Mouse (Mus musculus) heart, embryonic 10.5 days (tissue): ENCODE results near the gene Fkbp14. TPM values are rescaled to one million over a fixed set of nuclear protein-coding genes. Genes with fewer than 3 reads are reported as not detected.

ENCODE experiments used
- DNase-seq: peaks from one replicate; pipeline ENCODE4 v3.0.0-alpha.2; 2017; ENCODE audit warnings: low spot score
- H3K27ac ChIP-seq: fragments of 300-500 bp; sonication (generic); 2 replicates; pipeline ENCODE4 v1.5.1; 2016; ENCODE audit warnings: mild to moderate bottlenecking
- H3K27me3 ChIP-seq: fragments of 300-500 bp; sonication (generic); 2 replicates; pipeline ENCODE4 v1.6.1; 2016; ENCODE audit warnings: mild to moderate bottlenecking; ENCODE audit not compliant: poor library complexity, insufficient read depth, severe bottlenecking
- H3K36me3 ChIP-seq: fragments of 300-500 bp; sonication (generic); 2 replicates; pipeline ENCODE4 v1.6.1; 2016; ENCODE audit warnings: mild to moderate bottlenecking, moderate library complexity
- H3K4me1 ChIP-seq: fragments of 300-500 bp; sonication (generic); 2 replicates; pipeline ENCODE4 v1.6.1; 2016; ENCODE audit warnings: mild to moderate bottlenecking
- H3K4me3 ChIP-seq: fragments of 300-500 bp; sonication (generic); 2 replicates; pipeline ENCODE4 v1.5.1; 2016; ENCODE audit warnings: mild to moderate bottlenecking, moderate library complexity
- H3K9me3 ChIP-seq: fragments of 300-500 bp; sonication (generic); 2 replicates; pipeline ENCODE4 v1.6.1; 2016; ENCODE audit warnings: mild to moderate bottlenecking, moderate library complexity
- WGBS: fragments of 180-500 bp; shearing (Covaris S2); methylation state at CpG from one replicate; pipeline ENCODE4 v1.1.7; 2016; 5-methylcytosine and 5-hydroxymethylcytosine counted together
- polyA plus RNA-seq: library from polyadenylated mRNA; unstranded; fragments of >200 nt; fragmentation: Nextera tagmentation; extraction: Ambion mirVana; gene quantifications from 2 replicates; pipeline ENCODE4 v1.2.1, GENCODE M21; 2016

The Fkbp14 gene
- polyA plus RNA-seq, 1 experiment from 2014 or later = 19.8 TPM

- H3K27ac ChIP-seq = no peak overlapping the region
- H3K27me3 ChIP-seq = no peaks in the 10 kb centered on the region
- H3K9me3 ChIP-seq = no peaks in the 10 kb centered on the region
- H3K4me3 ChIP-seq = no peak overlapping the region
- H3K4me1 ChIP-seq = no peaks in the 10 kb centered on the region; the same call in 1 of the 2 replicates
- WGBS = 47% methylated on average over 6 of the region's 6 CpGs
- H3K36me3 ChIP-seq = 0 out of 2 replicates have a peak, but pooled peaks cover 3% of the 10 kb centered on the region
- no peak for DNase-seq
Observed at GRCm38 (mm10) chr6:54573218-54573955, 23.7 kb downstream of the Fkbp14 start.

DNA sequence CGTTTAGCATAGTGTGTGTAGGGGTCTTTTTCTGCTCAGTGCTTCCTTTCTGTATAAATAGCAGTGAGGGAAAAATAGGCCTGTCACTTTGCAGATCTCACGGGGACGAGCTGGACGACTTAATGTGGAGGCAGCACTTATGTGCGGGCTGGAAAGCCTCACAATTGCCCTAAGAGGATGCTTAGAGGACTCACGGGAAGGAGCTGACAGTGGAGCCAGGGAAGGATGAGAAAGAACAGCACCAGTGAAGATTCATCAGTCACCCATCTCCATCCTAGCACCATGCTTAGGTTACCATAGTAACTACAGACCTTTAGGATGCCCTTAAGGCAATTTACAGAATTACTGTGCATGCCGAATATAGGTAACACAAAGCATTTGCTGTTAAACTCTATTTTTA lies 27.3 kb downstream of the Fkbp14 start:
- H3K36me3 ChIP-seq = no peaks in the 10 kb centered on the region

GRCm38 (mm10) chr6:54566546-54566919 lies 30.6 kb downstream of the Fkbp14 start:
- no peak for DNase-seq
- H3K27me3 ChIP-seq = peaks cover 37% of the 10 kb centered on the region
- no peaks in the 10 kb centered on the region for H3K36me3 ChIP-seq
- H3K9me3 ChIP-seq = no peaks in the 10 kb centered on the region
- H3K27ac ChIP-seq = peak overlapping the region; percentile 63
- 21% methylated on average over 6 of the region's 6 CpGs for whole genome bisulfite sequencing
- peak overlapping the region; percentile 73 for H3K4me3 ChIP-seq
- peaks cover 14% of the 10 kb centered on the region for H3K4me1 ChIP-seq

More for the DNA sequence above, 27.3 kb downstream of the Fkbp14 start:
- Histone ChIP-seq H3K9me3 (no peaks in the 10 kb centered on the region), H3K27me3 (peaks cover 22% of the 10 kb centered on the region), H3K4me1 (peaks cover 14% of the 10 kb centered on the region), H3K27ac (no peak overlapping the region), H3K4me3 (no peak overlapping the region)
- 36% methylated on average over 7 of the region's 7 CpGs for WGBS
- DNase-seq = no peak

- Histone ChIP-seq H3K4me3 (peak within 1 kb of the TSS; percentile 73), H3K9me3 (no peaks in the 10 kb centered on the region), H3K27ac (peak within 1 kb of the TSS; percentile 63), H3K4me1 (peaks cover 14% of the 10 kb centered on the region), H3K27me3 (peaks cover 37% of the 10 kb centered on the region), H3K36me3 (no peaks in the 10 kb centered on the region)
- WGBS = under 1% methylated on average over 60 of the region's 60 CpGs
- peak; percentile 82 for DNase-seq
Observed at GRCm38 (mm10) chr6:54565665-54566545, 31.2 kb downstream of the Fkbp14 start, which contains the start of gene Scrn1. Gene Scrn1 (minus strand): TSS chr6:54566489.

GRCm38 (mm10) chr6:54565012-54565411 lies 32.1 kb downstream of the Fkbp14 start:
- no peak overlapping the region for H3K4me3 ChIP-seq
- 51% methylated on average over 3 of the region's 3 CpGs for WGBS
- no peak for DNase-seq

GRCm38 (mm10) chr6:54564506-54564991 lies 32.6 kb downstream of the Fkbp14 start:
- peaks cover 43% of the 10 kb centered on the region for H3K27me3 ChIP-seq
- H3K27ac ChIP-seq = no peak overlapping the region
- H3K4me1 ChIP-seq = peaks cover 14% of the 10 kb centered on the region
- H3K9me3 ChIP-seq = no peaks in the 10 kb centered on the region
- H3K4me3 ChIP-seq = no peak overlapping the region
- DNase-seq = peak; percentile 72
- no peaks in the 10 kb centered on the region for H3K36me3 ChIP-seq
- 62% methylated on average over 9 of the region's 9 CpGs for WGBS

More at GRCm38 (mm10) chr6:54565012-54565411, 32.1 kb downstream of the Fkbp14 start:
- H3K27me3 ChIP-seq = peaks cover 40% of the 10 kb centered on the region
- no peaks in the 10 kb centered on the region for H3K9me3 ChIP-seq
- H3K36me3 ChIP-seq = no peaks in the 10 kb centered on the region
- H3K4me1 ChIP-seq = peaks cover 14% of the 10 kb centered on the region
- no peak overlapping the region for H3K27ac ChIP-seq

GRCm38 (mm10) chr6:54563561-54563960 lies 33.5 kb downstream of the Fkbp14 start:
- no peaks in the 10 kb centered on the region for H3K36me3 ChIP-seq
- no peak overlapping the region for H3K4me3 ChIP-seq
- no peaks in the 10 kb centered on the region for H3K9me3 ChIP-seq
- peaks cover 14% of the 10 kb centered on the region for H3K4me1 ChIP-seq
- DNase-seq = peak; percentile 72
- no peak overlapping the region for H3K27ac ChIP-seq
- peaks cover 43% of the 10 kb centered on the region for H3K27me3 ChIP-seq
- WGBS = 87% methylated on average over 4 of the region's 4 CpGs

GRCm38 (mm10) chr6:54562018-54562809 lies 34.9 kb downstream of the Fkbp14 start:
- peak; percentile 69 for DNase-seq

DNA sequence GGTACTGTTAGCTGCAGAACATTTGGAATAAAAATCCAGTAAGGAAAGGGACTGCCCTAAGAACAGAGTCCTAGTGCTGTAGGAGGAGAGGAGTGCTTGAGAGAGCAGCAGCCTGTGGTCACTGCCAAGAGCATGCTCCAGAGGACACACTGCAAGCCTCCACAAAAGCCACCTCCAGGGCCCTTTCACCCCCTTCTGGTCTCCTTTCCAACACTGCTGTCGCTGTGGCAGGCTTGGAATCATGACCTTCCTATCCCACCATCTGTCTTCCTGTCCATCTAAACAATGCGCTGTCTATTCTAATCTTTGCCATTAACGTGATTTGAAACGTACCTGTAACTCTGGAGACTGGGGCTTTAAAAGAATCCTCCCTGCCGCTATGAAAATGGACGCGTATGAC lies 38.6 kb downstream of the Fkbp14 start:
- DNase-seq = peak; percentile 45
- H3K4me1 ChIP-seq = peaks cover 20% of the 10 kb centered on the region
- H3K4me3 ChIP-seq = no peak overlapping the region
- H3K9me3 ChIP-seq = no peaks in the 10 kb centered on the region
- no peak overlapping the region for H3K27ac ChIP-seq
- H3K36me3 ChIP-seq = no peaks in the 10 kb centered on the region
- peaks cover 8% of the 10 kb centered on the region for H3K27me3 ChIP-seq
- 81% methylated on average over 7 of the region's 7 CpGs for WGBS

More at GRCm38 (mm10) chr6:54562018-54562809, 34.9 kb downstream of the Fkbp14 start:
- Histone ChIP-seq H3K36me3 (no peaks in the 10 kb centered on the region), H3K9me3 (no peaks in the 10 kb centered on the region), H3K27me3 (peaks cover 37% of the 10 kb centered on the region), H3K4me3 (no peak overlapping the region), H3K27ac (no peak overlapping the region), H3K4me1 (peaks cover 14% of the 10 kb centered on the region)
- 65% methylated on average over 17 of the region's 17 CpGs for WGBS

DNA sequence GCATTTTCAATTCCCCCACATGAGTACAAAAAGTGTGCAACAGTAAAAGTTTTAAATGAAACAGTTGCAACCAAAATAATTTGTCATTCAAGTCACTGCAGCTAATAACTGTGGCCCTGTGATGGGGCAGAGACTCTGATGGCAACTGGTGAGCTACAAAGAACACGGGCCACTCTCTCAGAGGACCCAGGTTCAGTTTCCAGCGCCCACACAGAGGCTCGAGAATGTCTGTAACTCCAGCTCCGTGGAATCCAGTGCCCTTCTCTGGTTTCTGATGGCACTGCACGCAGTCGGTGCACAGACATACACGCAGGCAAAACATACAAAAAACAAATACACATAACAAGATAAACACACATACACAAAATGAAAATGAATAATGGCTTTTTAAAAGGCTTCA lies 39.4 kb downstream of the Fkbp14 start:
- Histone ChIP-seq H3K27me3 (peaks cover 7% of the 10 kb centered on the region; the same call in 1 of the 2 replicates), H3K4me1 (peaks cover 20% of the 10 kb centered on the region), H3K4me3 (no peak overlapping the region), H3K9me3 (no peaks in the 10 kb centered on the region), H3K36me3 (no peaks in the 10 kb centered on the region), H3K27ac (no peak overlapping the region)
- WGBS = 86% methylated on average over 7 of the region's 7 CpGs
- DNase-seq = peak; percentile 63

DNA sequence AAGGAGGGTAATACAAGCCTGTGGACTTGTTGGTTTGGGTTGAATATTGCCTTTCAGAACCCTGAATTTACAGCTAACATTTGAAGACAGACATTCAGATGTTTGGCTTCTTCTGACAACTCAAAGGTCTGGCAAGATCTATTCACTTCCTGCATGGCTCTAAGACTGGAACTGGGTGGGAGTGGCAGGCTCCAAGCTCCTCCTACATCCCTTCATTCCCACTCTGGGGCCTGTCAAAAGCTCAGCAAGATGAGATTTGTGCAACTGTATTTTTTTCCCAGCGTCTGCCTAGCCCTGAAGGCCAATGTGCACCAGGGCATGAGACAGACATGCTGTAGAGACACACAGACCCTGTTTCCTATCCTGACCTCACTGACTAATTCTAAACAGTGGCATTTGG lies 41.3 kb downstream of the Fkbp14 start:
- peak overlapping the region; percentile 39; the same call in 1 of the 2 replicates for H3K27ac ChIP-seq
- no peaks in the 10 kb centered on the region for H3K36me3 ChIP-seq
- peaks cover 27% of the 10 kb centered on the region for H3K4me1 ChIP-seq
- WGBS = 76% methylated on average over 1 of the region's 1 CpGs
- H3K27me3 ChIP-seq = 0 out of 2 replicates have a peak, but pooled peaks cover 9% of the 10 kb centered on the region
- no peak overlapping the region for H3K4me3 ChIP-seq
- H3K9me3 ChIP-seq = no peaks in the 10 kb centered on the region
- peak; percentile 66 for DNase-seq
